Mouse (Mus musculus): Measurements from ENCODE around the gene Trp53tg5.

Trp53tg5 gene

DNA sequence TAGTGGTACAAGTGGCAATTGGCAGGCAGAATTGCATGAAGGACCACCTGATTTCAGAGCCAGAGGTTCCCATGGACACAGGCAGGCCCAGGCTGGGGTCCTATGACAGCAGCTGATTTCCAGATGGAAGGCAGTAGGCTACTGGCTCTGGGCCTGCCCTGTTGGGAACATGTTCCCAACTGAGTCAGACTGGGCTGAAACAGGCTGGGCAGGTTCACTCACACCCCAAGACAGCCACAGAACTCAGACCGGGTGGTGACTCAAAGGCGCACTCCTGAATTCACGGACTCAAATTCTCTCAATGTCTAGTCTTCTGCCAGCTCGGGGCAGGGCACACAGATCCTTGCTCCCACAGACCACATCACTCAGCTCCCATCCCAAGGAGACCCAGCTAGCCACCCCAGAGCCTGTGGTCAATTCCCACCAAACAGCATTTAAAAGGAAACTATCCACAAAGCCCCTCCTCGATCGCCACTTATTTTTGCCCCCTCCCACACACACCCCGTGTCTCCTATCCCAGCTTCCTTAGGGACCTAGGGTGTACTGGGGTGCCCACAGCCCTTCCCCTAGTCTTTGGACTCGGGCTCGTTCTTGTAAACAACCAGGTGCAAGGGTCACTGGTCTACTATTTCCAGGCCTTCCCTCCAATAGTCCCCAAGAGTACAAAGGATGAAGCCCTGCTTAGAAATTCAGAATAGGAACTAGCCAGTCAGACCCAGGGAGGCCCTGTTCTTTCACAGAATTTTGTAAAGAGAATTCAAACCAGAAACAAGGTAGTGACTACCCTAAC lies 41.7 kb downstream of the Trp53tg5 start:
- 73% methylated on average over 9 of the region's 9 CpGs for WGBS

DNA sequence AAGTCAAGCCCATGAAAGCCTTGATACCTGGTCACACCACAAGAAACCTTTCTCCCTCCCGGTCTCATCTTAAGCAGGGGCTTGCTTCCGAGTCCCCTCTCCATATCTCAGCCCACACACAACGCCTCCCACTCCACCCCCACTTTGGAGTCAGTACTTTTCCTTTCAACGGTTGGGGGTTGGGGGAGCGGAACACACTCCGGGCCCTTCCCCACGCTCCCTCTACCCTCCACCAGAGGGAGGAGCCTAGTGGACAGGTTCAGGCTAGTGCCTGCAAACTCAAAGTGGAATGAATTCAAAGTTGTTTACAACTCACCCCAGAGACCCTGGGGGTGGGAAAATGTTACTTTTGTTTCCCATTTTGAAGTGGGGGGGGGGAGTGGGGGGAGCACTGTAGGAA lies 42.8 kb downstream of the Trp53tg5 start:
- 30% methylated on average over 7 of the region's 7 CpGs for WGBS

DNA sequence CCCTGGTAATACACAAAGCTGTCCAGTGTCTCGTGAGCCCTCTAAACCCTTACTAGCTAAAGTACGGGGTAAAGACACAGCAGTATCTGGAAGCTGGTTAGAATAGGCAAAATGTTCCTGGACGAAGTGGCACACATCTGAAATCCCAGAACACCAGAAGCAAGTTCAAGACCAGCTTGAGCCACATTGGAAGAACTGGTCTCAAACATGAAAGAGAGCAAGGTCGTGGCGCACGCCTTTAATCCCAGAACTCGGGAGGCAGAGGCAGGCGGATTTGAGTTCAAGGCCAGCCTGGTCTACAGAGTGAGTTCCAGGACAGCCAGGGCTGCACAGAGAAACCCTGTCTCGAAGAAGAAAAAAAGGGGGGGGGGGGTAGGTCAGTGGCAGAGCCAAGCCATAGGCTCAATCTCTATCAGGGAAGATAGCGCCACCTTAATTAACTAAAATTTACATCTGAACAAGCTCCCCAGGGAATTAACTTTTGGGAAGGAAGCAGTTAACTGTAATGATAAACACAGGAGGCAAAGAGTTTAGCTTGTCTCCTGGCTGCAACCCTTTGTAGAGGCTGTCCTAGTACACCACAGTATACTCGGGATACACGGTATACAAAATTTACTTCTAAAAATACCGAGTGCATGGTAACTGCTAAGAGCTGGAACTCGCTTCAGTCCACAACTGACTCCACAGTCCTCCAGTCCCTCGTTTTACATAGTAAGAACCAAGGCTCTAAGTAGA lies 43.5 kb downstream of the Trp53tg5 start:
- WGBS, result 63% methylated on average over 15 of the region's 15 CpGs

DNA sequence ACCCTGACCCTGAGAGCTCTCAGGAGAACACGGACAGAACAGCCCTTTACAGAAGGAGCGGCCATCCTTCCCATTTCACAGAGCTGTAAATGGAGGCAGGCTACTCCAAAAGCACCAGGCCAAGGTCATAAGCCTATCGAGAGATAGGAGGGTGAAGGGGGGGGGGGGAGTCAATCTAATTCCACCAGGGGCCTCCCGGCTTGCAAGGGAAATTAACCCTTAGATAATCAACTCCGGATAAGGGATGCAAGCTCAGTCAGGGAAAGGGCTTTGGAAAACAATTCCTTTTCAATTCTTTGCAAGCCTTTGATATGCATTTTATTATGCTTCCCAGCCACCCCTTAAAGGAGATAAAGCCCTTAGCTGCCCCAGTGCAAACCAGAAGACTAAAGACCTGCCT lies 45.1 kb downstream of the Trp53tg5 start:
- 75% methylated on average over 5 of the region's 5 CpGs for WGBS

DNA sequence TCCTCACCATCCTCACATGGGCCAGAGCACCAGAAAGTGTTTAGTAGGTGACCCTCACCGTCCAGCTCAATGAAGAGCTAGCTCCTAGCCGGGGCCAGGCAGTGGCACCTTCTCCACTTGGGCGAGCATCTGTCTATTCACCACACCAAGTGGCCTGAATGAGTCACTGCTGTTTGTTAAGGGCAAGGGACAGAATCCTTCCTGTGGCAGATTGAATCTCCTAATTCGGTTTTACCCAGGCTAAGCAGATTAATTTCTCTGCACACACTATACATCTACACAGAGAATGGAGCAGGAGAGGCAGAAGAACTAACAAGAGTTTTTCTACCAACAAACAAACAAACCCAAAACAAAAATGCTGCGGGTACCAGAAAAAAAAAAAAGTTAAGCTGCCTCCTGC lies 46.6 kb downstream of the Trp53tg5 start:
- WGBS, result 88% methylated on average over 5 of the region's 5 CpGs

DNA sequence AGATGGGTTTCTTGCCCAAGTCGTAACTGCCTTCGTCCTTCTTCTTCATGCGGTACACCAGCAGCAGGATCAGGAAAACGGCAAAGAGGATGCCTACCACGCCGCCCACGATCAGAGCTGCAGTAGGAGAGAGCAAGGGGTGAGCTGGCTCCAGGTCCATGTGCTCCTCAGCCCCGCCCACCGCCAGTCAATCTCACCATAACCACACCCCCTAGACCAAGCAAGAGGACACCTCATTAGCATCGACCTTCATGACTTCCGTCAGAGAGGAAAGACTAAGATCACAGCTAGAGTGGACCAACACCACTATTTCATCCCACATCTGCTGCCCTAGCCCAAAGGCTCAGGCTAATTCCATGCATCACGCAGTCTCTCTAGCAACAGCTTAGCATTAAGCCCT lies 47.4 kb downstream of the Trp53tg5 start:
- WGBS, result 38% methylated on average over 12 of the region's 12 CpGs

DNA sequence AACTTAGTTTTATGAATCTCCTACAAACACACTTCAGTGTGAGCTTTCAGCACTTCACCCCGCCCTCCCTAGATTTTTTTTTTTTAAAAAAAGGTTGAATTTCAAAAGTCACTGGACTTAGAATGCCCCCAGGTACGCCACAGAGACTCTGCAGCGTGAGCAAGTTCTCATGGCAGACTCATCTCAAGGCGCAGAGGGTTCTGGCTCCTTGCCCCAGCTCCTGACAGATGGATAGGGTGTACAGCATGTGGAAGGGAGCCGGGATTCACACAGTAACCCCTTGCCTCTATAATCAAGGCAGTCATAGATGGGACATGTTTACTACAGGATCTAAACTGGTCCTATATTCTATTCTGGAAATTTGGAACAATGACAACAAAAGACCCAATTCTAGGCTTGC lies 48.1 kb downstream of the Trp53tg5 start:
- WGBS, result 53% methylated on average over 5 of the region's 5 CpGs

GRCm38 (mm10) chr2:164424406-164424805 lies 49.1 kb downstream of the Trp53tg5 start:
- WGBS, result 94% methylated on average over 8 of the region's 8 CpGs

DNA sequence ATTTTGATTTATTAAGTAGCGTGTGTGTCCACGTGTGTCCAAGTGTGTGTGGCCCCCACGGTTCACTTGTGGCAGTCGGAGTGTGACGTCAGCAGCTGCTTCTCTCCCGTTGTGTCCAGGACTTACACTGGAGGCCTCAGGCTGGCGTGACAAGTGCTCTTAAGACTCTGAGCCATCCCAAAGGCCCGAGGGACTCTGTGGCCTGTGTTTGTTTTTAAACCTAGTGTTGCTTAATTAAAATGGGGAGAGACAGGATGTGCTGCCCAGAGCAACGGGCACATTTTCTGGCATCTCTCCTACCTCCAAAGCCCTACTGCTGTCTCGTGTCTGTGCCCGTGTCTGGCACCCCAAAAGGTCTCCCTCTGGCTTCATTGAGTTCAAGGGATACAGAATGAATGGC lies 50.1 kb downstream of the Trp53tg5 start:
- WGBS, result 79% methylated on average over 11 of the region's 11 CpGs

DNA sequence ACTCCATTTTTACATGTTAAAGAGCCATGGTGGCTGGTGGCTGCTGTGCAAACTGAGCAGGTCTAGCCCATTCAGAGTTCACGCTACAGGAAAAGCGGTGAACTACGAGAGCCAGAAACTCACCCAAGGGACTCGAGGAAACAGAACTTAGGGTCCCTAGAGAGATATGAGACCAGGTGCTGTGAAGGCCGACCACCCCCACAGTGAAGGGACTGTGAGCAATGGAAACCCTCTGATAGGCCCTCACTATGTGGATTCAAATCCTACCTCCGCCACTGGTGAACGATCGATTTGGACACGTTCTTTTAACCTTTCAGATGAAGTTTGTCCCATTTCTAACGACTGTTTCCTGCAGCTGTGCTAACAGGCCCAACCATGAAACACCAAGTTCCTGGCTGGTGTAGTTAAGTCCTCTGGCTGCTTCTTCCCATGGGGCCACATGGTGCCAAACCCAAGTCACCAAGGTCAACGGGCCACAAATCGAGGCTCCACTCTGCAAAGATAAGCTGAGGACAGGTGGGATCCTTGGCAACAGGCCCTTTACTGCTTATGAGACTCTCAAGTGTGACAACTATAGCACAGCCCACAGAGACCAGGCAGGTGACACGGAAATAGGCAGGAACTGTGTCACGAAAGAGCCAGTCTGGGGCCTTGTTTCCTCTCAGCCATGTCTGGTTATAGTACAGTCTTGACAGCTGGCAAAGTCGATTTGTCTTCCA lies 50.7 kb downstream of the Trp53tg5 start:
- 90% methylated on average over 15 of the region's 15 CpGs for WGBS

GRCm38 (mm10) chr2:164421979-164422378 lies 51.5 kb downstream of the Trp53tg5 start:
- 92% methylated on average over 8 of the region's 8 CpGs for WGBS

DNA sequence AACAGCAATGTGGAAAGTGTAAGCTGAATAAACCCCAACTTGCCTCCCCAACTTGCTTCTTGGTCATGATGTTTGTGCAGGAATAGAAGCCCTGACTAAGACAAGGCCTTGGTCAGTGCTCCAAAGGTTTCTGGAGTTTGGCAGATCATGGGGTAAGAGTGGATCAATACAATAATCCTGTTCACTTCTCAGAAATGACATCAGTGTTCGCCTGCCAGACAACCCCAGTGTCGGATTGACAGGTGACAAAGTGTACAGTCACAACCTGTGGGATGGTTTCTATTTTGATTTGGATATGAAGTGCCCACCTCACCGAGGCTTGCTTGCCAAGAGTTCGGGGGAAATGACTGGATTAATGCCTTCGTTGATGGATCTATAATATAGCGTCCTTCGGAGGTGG lies 52.2 kb downstream of the Trp53tg5 start:
- WGBS, result 91% methylated on average over 7 of the region's 7 CpGs

All from cerebral cortex, adult 2 months (tissue).